Mouse (Mus musculus): ENCODE measurements around the gene Cep152.

DNA sequence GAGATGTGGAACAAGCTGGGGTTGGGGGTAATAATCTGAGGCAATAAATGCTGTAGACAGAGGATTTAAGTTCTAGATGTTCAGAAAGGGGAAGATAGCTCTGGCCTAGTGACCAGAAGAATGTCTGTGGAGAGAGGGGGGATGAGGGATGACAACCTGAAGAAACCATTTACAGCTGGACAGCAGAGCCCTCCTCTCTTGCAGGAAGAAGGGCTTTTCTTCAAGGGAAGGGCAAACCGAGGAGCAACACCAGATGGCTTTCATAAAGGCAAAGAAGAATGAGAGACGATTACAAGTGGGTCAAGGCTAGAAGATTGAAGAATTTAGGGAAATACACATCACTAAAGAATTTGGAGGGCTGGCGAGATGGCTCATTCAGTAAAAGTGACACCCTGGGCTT, 110.5 kb downstream of the Cep152 start:
- TF ChIP-seq POLR2A (IDR thresholded peaks at IDR 0.05; ENCODE audit: extremely low read depth, insufficient read depth, low read length) (no peak), CTCF (IDR thresholded peaks at IDR 0.05; ENCODE audit: low read depth, low read length) (no peak)

Measured in liver, adult 2 months (tissue).